Mouse (Mus musculus) MEL-GATA-1-ER (cell line): Measurements from ENCODE around the gene Grid1.

Experiments
- DNase-seq: peaks from one replicate; pipeline ENCODE4 v3.0.0-alpha.2; 2012; ENCODE audit warnings: low read depth; ENCODE audit errors: extremely low read depth

Gene Grid1

GRCm38 (mm10) chr14:34908804-34909203 lies 88.9 kb downstream of the Grid1 start:
- no peak for DNase-seq

GRCm38 (mm10) chr14:34916315-34916714 lies 96.4 kb downstream of the Grid1 start:
- DNase-seq = no peak

GRCm38 (mm10) chr14:34917111-34917510 lies 97.2 kb downstream of the Grid1 start:
- DNase-seq = no peak

DNA sequence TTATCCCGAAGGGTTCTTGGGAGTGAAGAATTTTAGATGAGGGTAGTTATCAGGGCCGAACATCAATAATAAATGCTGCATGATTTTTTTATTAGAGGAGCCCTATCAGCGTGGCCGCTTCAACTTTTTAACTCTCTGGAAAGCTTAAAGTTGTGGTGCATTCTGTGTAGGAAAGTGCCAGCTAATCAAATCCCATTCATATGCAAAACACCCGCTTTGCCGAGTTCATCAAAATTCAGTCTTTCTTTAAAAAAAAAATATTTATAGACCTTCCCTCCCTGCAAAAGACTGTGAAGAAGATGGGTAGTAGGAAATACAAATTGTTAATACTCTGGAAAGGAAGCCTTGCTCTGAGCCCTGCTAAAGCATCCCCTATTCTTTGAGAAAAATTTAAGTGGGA lies 99.3 kb downstream of the Grid1 start:
- no peak for DNase-seq

DNA sequence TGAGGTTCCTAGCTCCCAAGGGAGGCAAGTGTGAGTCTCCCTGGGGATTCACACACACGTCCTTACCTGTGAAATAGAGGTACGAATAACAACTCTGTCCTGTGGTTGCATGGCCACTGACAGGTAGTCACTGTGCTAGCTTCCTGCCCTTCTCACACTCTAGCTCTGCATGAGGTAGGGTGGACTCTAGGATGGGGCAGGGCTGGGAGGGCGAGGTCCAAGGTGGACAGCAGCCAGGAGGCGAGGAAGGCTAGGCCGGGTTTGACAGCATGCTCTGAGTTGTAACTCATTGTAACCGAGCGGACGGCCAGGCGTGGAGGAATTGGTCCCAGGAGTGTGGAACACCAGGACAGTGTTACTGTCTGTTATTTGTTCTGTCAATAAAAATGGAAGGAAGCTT lies 101.4 kb downstream of the Grid1 start:
- no peak for DNase-seq

GRCm38 (mm10) chr14:34925021-34925420 lies 105.1 kb downstream of the Grid1 start:
- DNase-seq = no peak

GRCm38 (mm10) chr14:34930040-34930719 lies 110.3 kb downstream of the Grid1 start:
- no peak for DNase-seq

DNA sequence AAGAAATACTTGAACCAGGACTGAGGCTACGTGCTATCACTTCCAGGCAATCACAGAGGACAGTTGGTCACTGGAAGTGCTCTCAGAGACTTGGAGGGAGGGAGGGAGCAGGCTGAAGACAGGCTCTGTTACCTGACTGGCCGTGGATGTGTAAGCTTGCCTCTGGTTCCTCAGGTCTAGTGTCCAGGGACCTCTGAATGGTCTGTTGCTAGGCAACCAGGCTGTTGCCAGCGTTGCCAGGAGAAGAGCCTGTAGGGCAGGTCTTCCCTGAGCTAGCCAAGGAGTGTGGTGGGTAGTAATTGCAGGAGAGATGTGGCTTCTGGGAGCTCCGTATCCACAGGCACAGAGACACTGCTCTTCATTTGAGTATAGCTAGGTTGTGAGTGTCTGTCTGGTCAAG lies 113.3 kb downstream of the Grid1 start:
- no peak for DNase-seq

GRCm38 (mm10) chr14:34936192-34936770 lies 116.4 kb downstream of the Grid1 start:
- no peak for DNase-seq

DNA sequence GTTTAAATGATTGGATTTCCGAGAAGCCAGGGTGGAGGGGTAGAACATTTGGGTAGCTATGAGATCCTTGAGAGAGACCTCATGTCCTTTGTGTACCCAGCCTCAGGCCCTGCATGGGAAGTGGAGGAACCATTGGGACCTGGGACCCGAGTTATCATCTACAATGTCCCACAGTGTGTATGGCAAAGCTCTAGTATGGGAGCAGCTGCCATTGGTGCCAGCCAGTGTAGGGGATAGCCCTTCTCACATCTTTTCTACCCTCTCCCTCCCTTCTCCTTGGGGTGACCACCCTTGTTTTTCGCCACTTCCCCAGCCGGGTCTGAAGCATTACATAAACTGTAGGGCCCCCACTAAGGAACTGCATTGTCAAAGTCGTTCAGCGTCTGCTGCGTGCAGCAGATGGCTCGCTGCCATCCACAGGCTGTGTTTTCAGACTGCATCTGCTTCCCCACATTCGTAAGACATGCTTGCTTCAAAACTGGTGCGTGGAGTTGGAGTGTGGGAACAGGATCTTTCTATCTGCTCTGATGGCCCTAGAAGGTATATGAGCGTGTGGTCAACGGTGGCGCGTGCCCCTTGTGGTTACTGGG lies 124.6 kb downstream of the Grid1 start:
- DNase-seq = no peak

DNA sequence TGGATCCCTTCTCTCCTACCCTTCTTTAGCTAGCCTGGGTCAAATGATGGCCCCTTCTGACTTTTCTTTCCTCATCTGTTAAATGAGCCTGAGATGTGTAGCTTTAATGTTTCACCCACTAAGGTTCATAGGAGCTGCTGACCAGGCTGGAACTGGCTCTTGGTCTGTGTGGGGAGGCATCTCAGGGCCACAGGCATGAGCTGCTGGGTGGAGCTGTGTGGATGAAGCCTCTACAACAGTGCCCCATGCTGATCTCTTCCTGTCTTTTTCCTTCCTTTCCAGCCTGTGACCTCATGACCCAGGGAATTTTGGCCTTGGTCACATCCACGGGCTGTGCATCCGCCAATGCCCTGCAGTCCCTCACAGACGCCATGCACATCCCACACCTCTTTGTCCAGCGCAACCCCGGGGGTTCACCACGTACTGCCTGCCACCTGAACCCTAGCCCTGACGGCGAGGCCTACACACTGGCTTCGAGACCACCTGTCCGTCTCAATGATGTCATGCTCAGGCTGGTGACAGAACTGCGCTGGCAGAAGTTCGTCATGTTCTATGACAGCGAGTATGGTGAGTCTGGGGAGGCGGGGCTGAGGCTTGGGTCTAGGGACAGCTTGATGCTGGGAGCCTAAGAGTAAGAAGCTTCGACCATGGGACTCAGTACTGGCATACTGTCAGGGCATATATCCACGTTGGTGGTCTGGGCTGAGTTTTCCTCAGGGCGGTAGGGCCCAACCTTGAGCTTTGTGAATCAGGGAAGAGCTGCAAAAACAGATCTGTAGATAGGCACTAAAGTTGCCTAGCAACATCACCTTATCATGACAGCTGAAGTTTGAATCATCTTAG lies 125.8 kb downstream of the Grid1 start:
- DNase-seq = no peak

DNA sequence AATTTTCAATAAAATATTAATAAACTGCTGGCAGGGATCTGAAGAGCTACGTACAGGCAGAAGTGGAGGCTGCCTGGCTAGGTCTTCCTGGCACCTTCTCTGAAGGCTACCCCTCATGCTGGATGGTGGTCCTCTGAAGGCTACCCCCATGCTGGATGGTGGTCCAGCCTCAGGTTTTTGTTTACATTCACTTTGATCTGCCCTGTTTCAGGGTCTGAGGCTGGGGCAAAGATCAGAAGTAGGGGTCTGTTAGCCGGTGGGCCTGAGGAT lies 126.3 kb downstream of the Grid1 start:
- no peak for DNase-seq

GRCm38 (mm10) chr14:34948249-34948648 lies 128.3 kb downstream of the Grid1 start:
- no peak for DNase-seq

- DNase-seq = no peak
Measured at GRCm38 (mm10) chr14:34952311-34952710, 132.4 kb downstream of the Grid1 start.

DNA sequence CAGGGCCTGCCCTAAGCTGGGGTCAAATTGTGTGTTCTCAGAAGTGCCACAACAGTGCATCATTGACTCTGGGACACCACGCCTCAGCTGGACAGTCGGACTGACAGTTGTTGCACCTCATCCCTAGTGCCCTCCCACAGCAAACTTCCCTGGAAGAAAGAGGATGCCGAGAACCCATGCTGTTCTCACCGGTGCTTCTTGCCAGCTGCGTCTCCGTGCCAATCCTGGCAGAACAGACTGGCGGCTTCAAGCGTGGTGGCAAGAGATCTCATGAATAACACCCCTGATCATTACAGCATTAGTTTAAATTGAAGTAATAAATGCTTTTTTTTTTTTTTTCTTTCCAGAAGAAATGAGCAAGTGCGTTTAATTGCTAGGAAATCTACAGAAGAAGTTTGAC lies 133.7 kb downstream of the Grid1 start:
- no peak for DNase-seq

DNA sequence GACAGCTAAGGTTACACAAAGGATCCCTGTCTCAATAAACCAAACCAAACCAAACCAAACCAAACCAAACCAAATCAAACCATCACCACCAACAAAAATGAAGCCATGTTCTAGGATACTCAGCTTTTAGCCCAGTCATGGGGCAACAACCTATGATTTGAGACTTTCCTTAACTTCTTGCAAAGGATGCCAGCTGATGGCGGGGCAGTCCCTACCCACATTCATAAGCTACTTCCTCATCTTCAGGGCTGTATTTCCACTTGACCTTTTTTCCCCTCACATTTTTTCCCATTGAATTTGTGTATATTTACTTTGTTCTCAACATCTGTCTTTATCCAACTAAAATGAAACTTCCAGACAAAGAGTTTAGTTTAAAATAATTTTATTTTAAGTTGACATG lies 135.8 kb downstream of the Grid1 start:
- no peak for DNase-seq

GRCm38 (mm10) chr14:34960227-34960626 lies 140.3 kb downstream of the Grid1 start:
- DNase-seq = no peak

GRCm38 (mm10) chr14:34963616-34964168 lies 143.8 kb downstream of the Grid1 start:
- no peak for DNase-seq

- DNase-seq = no peak
Measured at GRCm38 (mm10) chr14:34969102-34969819, 149.4 kb downstream of the Grid1 start.

- no peak for DNase-seq
Measured at GRCm38 (mm10) chr14:34972930-34973329, 153.0 kb downstream of the Grid1 start.

- DNase-seq = no peak
Measured at GRCm38 (mm10) chr14:34980756-34981155, 160.8 kb downstream of the Grid1 start.
